Mouse (Mus musculus) neural tube, embryonic 13.5 days (tissue): ENCODE results near the gene Sptbn4. TPM values are rescaled to one million over a fixed set of nuclear protein-coding genes. Genes with fewer than 3 reads are reported as not detected.

Source experiments
- ATAC-seq: fragments of 200-750 bp; cut with Nextera tagmentation; 2 replicates; pipeline ENCODE4 v1.8.0; 2017; ENCODE audit warnings: low read depth, mild to moderate bottlenecking, moderate TSS enrichment, moderate library complexity
- H3K27ac ChIP-seq: fragments of 300-500 bp; sonication (generic); replicated peaks from 2 replicates; pipeline ENCODE4 v1.5.1; 2015; ENCODE audit warnings: moderate library complexity, mild to moderate bottlenecking, inconsistent platforms
- H3K27me3 ChIP-seq: fragments of 300-500 bp; sonication (generic); 2 replicates; pipeline ENCODE4 v1.6.1; 2015; ENCODE audit warnings: mild to moderate bottlenecking, inconsistent platforms
- H3K36me3 ChIP-seq: fragments of 300-500 bp; sonication (generic); 2 replicates; pipeline ENCODE4 v1.6.1; 2015; ENCODE audit warnings: mild to moderate bottlenecking, inconsistent platforms
- H3K4me1 ChIP-seq: fragments of 300-500 bp; sonication (generic); replicated peaks from 2 replicates; pipeline ENCODE4 v1.6.1; 2015; ENCODE audit warnings: inconsistent platforms
- H3K4me2 ChIP-seq: fragments of 300-500 bp; sonication (generic); 2 replicates; pipeline ENCODE4 v1.6.1; 2015; ENCODE audit warnings: inconsistent platforms, mild to moderate bottlenecking, moderate library complexity
- H3K4me3 ChIP-seq: fragments of 300-500 bp; sonication (generic); 2 replicates; pipeline ENCODE4 v1.5.1; 2015; ENCODE audit warnings: mild to moderate bottlenecking, inconsistent platforms
- H3K9ac ChIP-seq: fragments of 300-500 bp; sonication (generic); 2 replicates; pipeline ENCODE4 v1.6.1; 2015; ENCODE audit warnings: moderate library complexity, mild to moderate bottlenecking, inconsistent platforms
- H3K9me3 ChIP-seq: fragments of 300-500 bp; sonication (generic); 2 replicates; pipeline ENCODE4 v1.6.1; 2016; ENCODE audit warnings: inconsistent platforms
- WGBS: fragments of 180-500 bp; shearing (Covaris S2); methylation state at CpG from one replicate; pipeline ENCODE4 v1.1.7; 2015; 5-methylcytosine and 5-hydroxymethylcytosine counted together
- polyA plus RNA-seq: library from polyadenylated mRNA; unstranded; fragments of >200 nt; fragmentation: Nextera tagmentation; extraction: Ambion mirVana; gene quantifications from 2 replicates; pipeline ENCODE4 v1.2.1, GENCODE M21; 2015

Gene Sptbn4
- polyA plus RNA-seq, 1 experiment from 2014 or later, result 2.8 TPM

DNA sequence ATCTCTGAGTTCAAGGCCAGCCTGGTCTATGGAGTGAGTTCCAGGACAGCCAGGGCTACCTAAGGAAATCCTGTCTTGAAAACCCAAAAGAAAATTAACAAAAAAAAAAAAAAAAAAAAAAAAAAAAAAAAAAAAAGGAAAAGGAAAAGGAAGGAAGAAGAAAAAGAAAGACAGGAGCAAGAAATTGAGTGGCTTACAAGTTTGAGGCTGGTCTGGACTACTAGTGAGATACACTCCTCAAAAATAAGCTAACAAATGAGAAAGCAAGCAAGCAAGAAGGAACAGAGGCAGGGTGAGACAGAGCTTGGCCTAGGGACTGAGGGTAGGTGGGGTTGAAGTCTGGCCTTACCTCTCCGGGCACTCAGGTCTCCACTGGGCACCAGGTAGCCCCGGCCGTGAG lies 137.7 kb downstream of the Sptbn4 start:
- Histone ChIP-seq H3K9ac (no peak overlapping the region), H3K27me3 (peaks cover 38% of the 10 kb centered on the region), H3K4me3 (no peak overlapping the region), H3K27ac (no peak overlapping the region), H3K4me1 (peaks cover 15% of the 10 kb centered on the region), H3K4me2 (no peak overlapping the region; the same call in 1 of the 2 replicates), H3K9me3 (peaks cover 12% of the 10 kb centered on the region; the same call in 1 of the 2 replicates), H3K36me3 (0 out of 2 replicates have a peak, but pooled peaks cover 3% of the 10 kb centered on the region)
- no peak for ATAC-seq
- WGBS, result 50% methylated on average over 3 of the region's 3 CpGs

DNA sequence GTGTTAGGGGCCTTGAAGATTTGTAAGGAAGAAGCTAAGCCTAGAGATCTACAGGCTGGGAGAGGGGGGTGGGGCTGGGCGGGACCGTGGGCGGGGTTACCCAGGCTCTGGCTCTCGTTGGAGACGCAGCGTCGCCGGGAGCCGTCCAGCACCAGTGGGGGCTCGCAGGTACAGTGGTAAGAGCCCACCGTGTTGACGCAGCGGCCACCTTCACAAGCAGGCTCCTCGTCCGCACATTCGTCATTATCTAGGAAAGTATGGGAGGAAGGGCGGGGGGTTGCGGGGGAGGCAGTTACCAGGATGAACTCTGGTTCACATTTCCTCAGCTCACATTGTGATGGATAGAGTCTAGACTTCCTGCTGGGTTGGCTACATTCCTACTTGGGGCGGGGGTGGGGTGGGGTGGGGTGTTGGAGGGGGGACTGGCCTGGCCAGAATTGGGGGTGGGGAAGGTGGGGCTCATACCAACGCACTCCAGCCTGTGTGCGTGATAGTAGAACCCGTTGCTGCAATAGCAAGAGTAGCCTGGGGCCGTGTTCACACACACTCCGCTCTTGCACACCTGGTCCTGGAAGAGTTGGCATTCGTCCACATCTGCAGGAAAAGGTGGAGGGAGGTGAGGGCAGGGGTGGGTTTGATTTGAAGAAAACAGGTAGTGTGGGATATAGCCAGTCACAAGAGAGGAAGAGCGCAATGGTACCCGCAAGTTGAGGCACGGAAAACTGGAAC lies 138.5 kb downstream of the Sptbn4 start:
- peaks cover 15% of the 10 kb centered on the region for H3K4me1 ChIP-seq
- 8% methylated on average over 28 of the region's 28 CpGs for WGBS
- 0 out of 2 replicates have a peak, but pooled peaks cover under 1% of the 10 kb centered on the region for H3K36me3 ChIP-seq
- no peak overlapping the region for H3K27ac ChIP-seq
- peak overlapping the region; percentile 49 for H3K9ac ChIP-seq
- peaks cover 5% of the 10 kb centered on the region; the same call in 1 of the 2 replicates for H3K9me3 ChIP-seq
- peak overlapping the region; percentile 29 for H3K4me3 ChIP-seq
- H3K27me3 ChIP-seq, result peaks cover 40% of the 10 kb centered on the region
- peak overlapping the region; percentile 57 for H3K4me2 ChIP-seq
- peak; percentile 60; the same call in 1 of the 2 replicates for ATAC-seq

DNA sequence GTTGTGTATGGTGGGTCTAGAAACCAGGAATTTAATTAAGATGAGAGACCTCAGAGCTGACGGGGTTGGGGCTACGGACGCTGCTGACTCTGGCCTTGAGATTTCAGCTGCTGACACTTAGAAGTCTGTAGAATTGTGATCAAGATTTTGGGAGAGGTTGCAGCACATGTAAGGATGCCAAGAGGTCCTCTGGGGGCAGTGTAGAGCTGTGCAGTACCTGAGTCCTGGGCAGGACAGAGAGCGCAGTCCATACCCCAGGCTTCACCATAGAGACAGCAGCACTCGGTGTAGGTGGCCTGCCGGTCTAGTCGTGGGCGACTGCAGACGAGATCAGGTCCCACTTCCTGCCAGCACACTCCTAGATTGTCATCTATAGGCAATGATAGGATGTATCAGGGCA lies 139.9 kb downstream of the Sptbn4 start:
- no peak for ATAC-seq
- WGBS, result 64% methylated on average over 9 of the region's 9 CpGs

More for the DNA sequence above, 139.9 kb downstream of the Sptbn4 start:
- no peak overlapping the region for H3K27ac ChIP-seq
- no peaks in the 10 kb centered on the region for H3K9me3 ChIP-seq
- H3K4me2 ChIP-seq, result no peak overlapping the region
- no peaks in the 10 kb centered on the region for H3K36me3 ChIP-seq
- H3K4me1 ChIP-seq, result peaks cover 15% of the 10 kb centered on the region
- peaks cover 44% of the 10 kb centered on the region for H3K27me3 ChIP-seq
- no peak overlapping the region for H3K4me3 ChIP-seq
- no peak overlapping the region for H3K9ac ChIP-seq

Other genes starting within 250 kb of the Sptbn4 start
- gene Itpkc, start 219.0 kb downstream of the Sptbn4 start, polyA plus RNA-seq, result 5.1 and 7.5 TPM in 2 replicates
- gene Coq8b, start 214.7 kb downstream of the Sptbn4 start, polyA plus RNA-seq, result 22.2 and 22.6 TPM in 2 replicates
- gene Numbl, start 189.3 kb downstream of the Sptbn4 start, polyA plus RNA-seq, result 52.8 and 55.3 TPM in 2 replicates
- 6.9 and 8.0 TPM in 2 replicates for gene Ltbp4, start 110.0 kb downstream of the Sptbn4 start, polyA plus RNA-seq
- gene Shkbp1, start 91.7 kb downstream of the Sptbn4 start, polyA plus RNA-seq, result 50.6 and 59.6 TPM in 2 replicates
- gene Gm20479, start 90.3 kb downstream of the Sptbn4 start, polyA plus RNA-seq, result not detected in 2 replicates
- gene Blvrb, start 292 bp upstream of the Sptbn4 start, polyA plus RNA-seq, result 21.3 and 23.3 TPM in 2 replicates
- gene Sertad3, start 26.1 kb upstream of the Sptbn4 start, polyA plus RNA-seq, result 16.7 and 16.8 TPM in 2 replicates
- 12.3 and 14.1 TPM in 2 replicates for gene Sertad1, start 39.2 kb upstream of the Sptbn4 start, polyA plus RNA-seq
- 1.9 TPM in 2 replicates for gene Prx, start 51.6 kb upstream of the Sptbn4 start, polyA plus RNA-seq
- 0.39 and 0.71 TPM in 2 replicates for gene Hipk4, start 75.6 kb upstream of the Sptbn4 start, polyA plus RNA-seq
- 123 and 128 TPM in 2 replicates for gene Pld3, start 105.5 kb upstream of the Sptbn4 start, polyA plus RNA-seq
- 30.9 and 31.9 TPM in 2 replicates for gene 2310022A10Rik, start 105.5 kb upstream of the Sptbn4 start, polyA plus RNA-seq
- 59.6 and 66.2 TPM in 2 replicates for gene Akt2, start 143.9 kb upstream of the Sptbn4 start, polyA plus RNA-seq
- gene Ttc9b, start 206.2 kb upstream of the Sptbn4 start, polyA plus RNA-seq, result 45.8 and 54.8 TPM in 2 replicates
- 11.6 and 12.7 TPM in 2 replicates for gene Map3k10, start 226.9 kb upstream of the Sptbn4 start, polyA plus RNA-seq
- gene Zfp607b, start 241.7 kb upstream of the Sptbn4 start, polyA plus RNA-seq, result 7.6 and 8.9 TPM in 2 replicates